Mouse (Mus musculus): Measurements from ENCODE around the gene 1700029P11Rik. TPM values are rescaled to one million over a fixed set of nuclear protein-coding genes. Genes with fewer than 3 reads are reported as not detected.

The 1700029P11Rik gene
- total and polyA plus RNA-seq, 2 experiments from 2014 or later: not detected

GRCm38 (mm10) chr15:82011947-82012346 lies 31.6 kb downstream of the 1700029P11Rik start:
- Histone ChIP-seq H3K36me3 (ENCODE audit: insufficient read depth) (no peaks in the 10 kb centered on the region), H3K4me2 (ENCODE audit: low read depth) (no peak overlapping the region), H3K4me3 (ENCODE audit: low read depth, low read length) (no peak overlapping the region), H3K9me3 (ENCODE audit: low read length) (no peaks in the 10 kb centered on the region), H3K9ac (no peak overlapping the region), H3K27me3 (ENCODE audit: insufficient read depth, low read length) (no peaks in the 10 kb centered on the region), H3K4me1 (ENCODE audit: insufficient read depth) (peaks cover 8% of the 10 kb centered on the region; the same call in 1 of the 2 replicates), H3K27ac (ENCODE audit: low read depth, low read length) (no peak overlapping the region)
- DNase-seq (no peak), ATAC-seq (no peak)
- TF ChIP-seq CTCF (IDR thresholded peaks at IDR 0.05; ENCODE audit: low read depth): no peak
- 90% methylated on average over 6 of the region's 6 CpGs for WGBS

GRCm38 (mm10) chr15:82014745-82015391 lies 34.5 kb downstream of the 1700029P11Rik start:
- H3K4me1 ChIP-seq (ENCODE audit: insufficient read depth): peaks cover 10% of the 10 kb centered on the region; the same call in 1 of the 2 replicates
- 14% methylated on average over 9 of the region's 9 CpGs for WGBS
- H3K36me3 ChIP-seq (ENCODE audit: insufficient read depth): peaks cover 2% of the 10 kb centered on the region
- H3K4me2 ChIP-seq (ENCODE audit: low read depth): peak overlapping the region; percentile 87
- ATAC-seq (no peak), DNase-seq (no peak)
- no peak overlapping the region for H3K27ac ChIP-seq (ENCODE audit: low read depth, low read length)
- peak overlapping the region; percentile 97 for H3K4me3 ChIP-seq (ENCODE audit: low read depth, low read length)
- peak overlapping the region; percentile 78 for H3K9ac ChIP-seq
- TF ChIP-seq CTCF (IDR thresholded peaks at IDR 0.05; ENCODE audit: low read depth): no peak
- no peaks in the 10 kb centered on the region for H3K27me3 ChIP-seq (ENCODE audit: insufficient read depth, low read length)
- no peaks in the 10 kb centered on the region for H3K9me3 ChIP-seq (ENCODE audit: low read length)

- peaks cover 10% of the 10 kb centered on the region; the same call in 1 of the 2 replicates for H3K4me1 ChIP-seq (ENCODE audit: insufficient read depth)
- peaks cover 5% of the 10 kb centered on the region for H3K36me3 ChIP-seq (ENCODE audit: insufficient read depth)
- peak overlapping the region; percentile 79 for H3K27ac ChIP-seq (ENCODE audit: low read depth, low read length)
- peak overlapping the region; percentile 87 for H3K4me2 ChIP-seq (ENCODE audit: low read depth)
- no peaks in the 10 kb centered on the region for H3K9me3 ChIP-seq (ENCODE audit: low read length)
- TF ChIP-seq CTCF (IDR thresholded peaks at IDR 0.05; ENCODE audit: low read depth): peak; percentile 53
- peak overlapping the region; percentile 97 for H3K4me3 ChIP-seq (ENCODE audit: low read depth, low read length)
- no peaks in the 10 kb centered on the region for H3K27me3 ChIP-seq (ENCODE audit: insufficient read depth, low read length)
- H3K9ac ChIP-seq: peak overlapping the region; percentile 78
- peak; percentile 28 for ATAC-seq
- under 1% methylated on average over 38 of the region's 39 CpGs for WGBS
- DNase-seq: peak; percentile 58
Measured at GRCm38 (mm10) chr15:82015392-82016100, 35.2 kb downstream of the 1700029P11Rik start.

- Histone ChIP-seq H3K9ac (peak overlapping the region; percentile 78), H3K4me2 (ENCODE audit: low read depth) (peak overlapping the region; percentile 87), H3K36me3 (ENCODE audit: insufficient read depth) (peaks cover 5% of the 10 kb centered on the region), H3K9me3 (ENCODE audit: low read length) (no peaks in the 10 kb centered on the region), H3K27me3 (ENCODE audit: insufficient read depth, low read length) (no peaks in the 10 kb centered on the region), H3K27ac (ENCODE audit: low read depth, low read length) (peak overlapping the region; percentile 79), H3K4me3 (ENCODE audit: low read depth, low read length) (peak overlapping the region; percentile 97), H3K4me1 (ENCODE audit: insufficient read depth) (peaks cover 10% of the 10 kb centered on the region; the same call in 1 of the 2 replicates)
- DNase-seq (peak; percentile 99), ATAC-seq (peak; percentile 97)
- under 1% methylated on average over 53 of the region's 53 CpGs for WGBS
- TF ChIP-seq CTCF (IDR thresholded peaks at IDR 0.05; ENCODE audit: low read depth): peak; percentile 44
Measured at GRCm38 (mm10) chr15:82016101-82016808, 35.9 kb downstream of the 1700029P11Rik start.

GRCm38 (mm10) chr15:82016830-82017229 lies 36.5 kb downstream of the 1700029P11Rik start:
- no peak for ATAC-seq
- H3K4me3 ChIP-seq (ENCODE audit: low read depth, low read length): peak overlapping the region; percentile 97
- peak overlapping the region; percentile 75 for H3K27ac ChIP-seq (ENCODE audit: low read depth, low read length)
- H3K4me1 ChIP-seq (ENCODE audit: insufficient read depth): peaks cover 10% of the 10 kb centered on the region; the same call in 1 of the 2 replicates
- H3K4me2 ChIP-seq (ENCODE audit: low read depth): peak overlapping the region; percentile 87
- no peak for DNase-seq
- 15% methylated on average over 6 of the region's 6 CpGs for WGBS
- H3K36me3 ChIP-seq (ENCODE audit: insufficient read depth): peaks cover 5% of the 10 kb centered on the region
- peak overlapping the region; percentile 78 for H3K9ac ChIP-seq
- no peaks in the 10 kb centered on the region for H3K9me3 ChIP-seq (ENCODE audit: low read length)
- TF ChIP-seq CTCF (IDR thresholded peaks at IDR 0.05; ENCODE audit: low read depth): no peak
- H3K27me3 ChIP-seq (ENCODE audit: insufficient read depth, low read length): no peaks in the 10 kb centered on the region

GRCm38 (mm10) chr15:82017461-82017860 lies 37.1 kb downstream of the 1700029P11Rik start:
- Histone ChIP-seq H3K27me3 (ENCODE audit: insufficient read depth, low read length) (no peaks in the 10 kb centered on the region), H3K9me3 (ENCODE audit: low read length) (no peaks in the 10 kb centered on the region), H3K4me2 (ENCODE audit: low read depth) (peak overlapping the region; percentile 1; the same call in 1 of the 2 replicates), H3K9ac (no peak overlapping the region), H3K27ac (ENCODE audit: low read depth, low read length) (no peak overlapping the region), H3K4me3 (ENCODE audit: low read depth, low read length) (no peak overlapping the region), H3K36me3 (ENCODE audit: insufficient read depth) (peaks cover 6% of the 10 kb centered on the region), H3K4me1 (ENCODE audit: insufficient read depth) (peaks cover 10% of the 10 kb centered on the region; the same call in 1 of the 2 replicates)
- no peak for DNase-seq
- ATAC-seq: no peak
- TF ChIP-seq CTCF (IDR thresholded peaks at IDR 0.05; ENCODE audit: low read depth): no peak
- WGBS: 64% methylated on average over 4 of the region's 4 CpGs

All from forebrain, postnatal 0 days (tissue).